Mouse (Mus musculus) thymus, adult 2 months (tissue): ENCODE measurements around the gene Pmp22. TPM values are rescaled to one million over a fixed set of nuclear protein-coding genes. Genes with fewer than 3 reads are reported as not detected.

Experiments
- DNase-seq: peaks from one replicate; pipeline ENCODE4 v3.0.0; 2021
- H3K27ac ChIP-seq: fragments of 200-500 bp; 2 replicates; pipeline ENCODE4 v1.5.1; 2012; ENCODE audit warnings: low read length, control low read depth; ENCODE audit not compliant: control insufficient read depth, insufficient read depth
- H3K27me3 ChIP-seq: fragments of 200-500 bp; 2 replicates; pipeline ENCODE4 v1.6.1; 2012; ENCODE audit warnings: mild to moderate bottlenecking, low read length, moderate library complexity, mixed read lengths; ENCODE audit not compliant: control insufficient read depth, insufficient read depth
- H3K36me3 ChIP-seq: fragments of 200-500 bp; 2 replicates; pipeline ENCODE4 v1.6.1; 2012; ENCODE audit warnings: mild to moderate bottlenecking, low read length, moderate library complexity; ENCODE audit not compliant: control insufficient read depth, insufficient read depth
- H3K4me1 ChIP-seq: fragments of 200-500 bp; replicated peaks from 2 replicates; pipeline ENCODE4 v1.6.1; 2012; ENCODE audit warnings: low read length; ENCODE audit not compliant: control insufficient read depth, insufficient read depth
- H3K4me3 ChIP-seq: fragments of 200-500 bp; 2 replicates; pipeline ENCODE4 v1.5.1; 2012; ENCODE audit warnings: mild to moderate bottlenecking, low read length, control low read depth, moderate library complexity; ENCODE audit not compliant: control insufficient read depth, insufficient read depth
- CTCF ChIP-seq: fragments of 200-500 bp; IDR thresholded peaks from 2 replicates; pipeline ENCODE4 v1.5.1; 2012; ENCODE audit warnings: mild to moderate bottlenecking, control low read depth, low read length, moderate library complexity, borderline replicate concordance; ENCODE audit not compliant: control insufficient read depth, poor library complexity, insufficient read depth; ENCODE audit errors: extremely low read depth
- POLR2A ChIP-seq: fragments of 200-500 bp; IDR thresholded peaks from 2 replicates; pipeline ENCODE4 v1.6.1; 2012; ENCODE audit warnings: mild to moderate bottlenecking, low read length, control low read depth, moderate library complexity; ENCODE audit not compliant: control insufficient read depth, poor library complexity, insufficient read depth; ENCODE audit errors: extremely low read depth
- WGBS: fragments of 180-500 bp; shearing (Covaris S2); methylation state at CpG from one replicate; pipeline ENCODE4 v1.1.7; 2018; 5-methylcytosine and 5-hydroxymethylcytosine counted together
- polyA plus RNA-seq: library from polyadenylated mRNA; depleted of rRNA; stranded (reverse); fragments of >200 nt; gene quantifications from 2 replicates; pipeline ENCODE4 v1.2.3, GENCODE M21; 2012

The Pmp22 gene
- polyA plus RNA-seq, 1 experiment, result 24.2 TPM

GRCm38 (mm10) chr11:63163986-63164682 is 35.4 kb downstream of the Pmp22 start:
- Histone ChIP-seq H3K4me3 (no peak overlapping the region), H3K27ac (no peak overlapping the region), H3K4me1 (no peaks in the 10 kb centered on the region), H3K27me3 (no peaks in the 10 kb centered on the region), H3K36me3 (no peaks in the 10 kb centered on the region)
- WGBS, result 88% methylated on average over 6 of the region's 6 CpGs
- DNase-seq, result no peak
- TF ChIP-seq CTCF (no peak), POLR2A (no peak)

GRCm38 (mm10) chr11:63164756-63165484 is 36.1 kb downstream of the Pmp22 start:
- H3K27me3 ChIP-seq, result no peaks in the 10 kb centered on the region
- no peaks in the 10 kb centered on the region for H3K4me1 ChIP-seq
- H3K27ac ChIP-seq, result no peak overlapping the region
- WGBS, result 43% methylated on average over 7 of the region's 7 CpGs
- no peak overlapping the region for H3K4me3 ChIP-seq
- peak; percentile 10 for DNase-seq
- no peaks in the 10 kb centered on the region for H3K36me3 ChIP-seq
- TF ChIP-seq CTCF, result no peak
- TF ChIP-seq POLR2A, result no peak

GRCm38 (mm10) chr11:63167826-63168225 is 39.0 kb downstream of the Pmp22 start:
- Histone ChIP-seq H3K27ac (no peak overlapping the region), H3K27me3 (no peaks in the 10 kb centered on the region), H3K36me3 (no peaks in the 10 kb centered on the region), H3K4me3 (no peak overlapping the region), H3K4me1 (no peaks in the 10 kb centered on the region)
- WGBS, result 83% methylated on average over 4 of the region's 4 CpGs
- no peak for DNase-seq
- no peak for TF ChIP-seq CTCF

GRCm38 (mm10) chr11:63168551-63169258 is 39.9 kb downstream of the Pmp22 start:
- Histone ChIP-seq H3K4me3 (no peak overlapping the region), H3K27ac (no peak overlapping the region), H3K36me3 (no peaks in the 10 kb centered on the region), H3K27me3 (no peaks in the 10 kb centered on the region), H3K4me1 (no peaks in the 10 kb centered on the region)
- no peak for DNase-seq
- TF ChIP-seq CTCF (no peak), POLR2A (no peak)
- WGBS, result 53% methylated on average over 9 of the region's 9 CpGs

GRCm38 (mm10) chr11:63171977-63172376 is 43.2 kb downstream of the Pmp22 start:
- Histone ChIP-seq H3K36me3 (no peaks in the 10 kb centered on the region), H3K27ac (no peak overlapping the region), H3K4me3 (no peak overlapping the region), H3K27me3 (no peaks in the 10 kb centered on the region), H3K4me1 (no peaks in the 10 kb centered on the region)
- TF ChIP-seq POLR2A, result no peak
- TF ChIP-seq CTCF, result no peak
- 36% methylated on average over 1 of the region's 1 CpGs for WGBS
- no peak for DNase-seq

- no peak for DNase-seq
- H3K36me3 ChIP-seq, result no peaks in the 10 kb centered on the region
- no peak overlapping the region for H3K27ac ChIP-seq
- no peaks in the 10 kb centered on the region for H3K4me1 ChIP-seq
- WGBS, result 62% methylated on average over 5 of the region's 5 CpGs
- H3K4me3 ChIP-seq, result no peak overlapping the region
- TF ChIP-seq POLR2A, result no peak
- no peak for TF ChIP-seq CTCF
- no peaks in the 10 kb centered on the region for H3K27me3 ChIP-seq
These were observed 44.8 kb downstream of the Pmp22 start for GRCm38 (mm10) chr11:63173604-63174003.
